Mouse (Mus musculus): ENCODE results near the gene Fezf1.
A peak's percentile ranks its signal among the peaks of the same experiment; 100 is the strongest.

Gene Fezf1

DNA sequence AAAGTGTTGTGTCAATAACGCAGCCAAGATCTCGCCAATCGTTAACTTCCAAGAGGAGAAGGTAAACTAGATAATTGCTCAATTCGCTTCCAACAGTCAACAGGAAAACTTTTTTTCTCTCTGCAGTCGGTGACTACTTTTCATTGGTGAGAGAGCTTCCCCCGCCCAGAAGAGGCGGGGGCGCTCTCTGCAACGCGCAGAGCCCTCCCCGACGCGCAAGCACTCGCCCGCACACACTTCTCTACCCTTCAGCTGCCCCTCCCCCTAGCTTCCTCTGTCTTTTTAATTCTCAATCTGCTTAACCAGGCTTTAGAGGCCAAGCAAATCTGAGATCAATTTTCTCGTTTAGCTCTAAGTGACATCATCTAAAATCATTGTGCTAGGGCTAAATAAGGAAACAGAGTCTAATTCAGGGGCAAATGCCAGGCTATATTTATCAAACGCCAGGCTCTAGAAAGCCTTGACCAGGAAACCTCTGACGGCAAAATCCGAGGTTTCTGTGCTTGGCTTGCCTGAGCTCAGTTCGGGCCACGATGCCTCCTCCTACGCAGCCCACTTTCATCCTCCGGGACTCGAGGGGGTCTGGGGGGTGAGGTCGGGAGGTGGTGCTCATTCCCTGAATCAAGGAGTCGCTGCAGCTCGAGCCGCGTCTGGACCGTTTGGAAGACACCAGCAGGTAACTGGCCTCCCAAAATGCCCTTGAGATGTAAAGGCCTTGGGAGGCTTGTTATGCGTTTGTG, at the start of gene Fezf1:
Gene Fezf1, minus strand, starts transcription at position 50 of the 740 bp plus-strand sequence.
- no peak for DNase-seq (ENCODE audit: low spot score)

GRCm38 (mm10) chr6:23294685-23295084, 46.5 kb upstream of the Fezf1 start:
- no peak for DNase-seq (ENCODE audit: low spot score)

DNA sequence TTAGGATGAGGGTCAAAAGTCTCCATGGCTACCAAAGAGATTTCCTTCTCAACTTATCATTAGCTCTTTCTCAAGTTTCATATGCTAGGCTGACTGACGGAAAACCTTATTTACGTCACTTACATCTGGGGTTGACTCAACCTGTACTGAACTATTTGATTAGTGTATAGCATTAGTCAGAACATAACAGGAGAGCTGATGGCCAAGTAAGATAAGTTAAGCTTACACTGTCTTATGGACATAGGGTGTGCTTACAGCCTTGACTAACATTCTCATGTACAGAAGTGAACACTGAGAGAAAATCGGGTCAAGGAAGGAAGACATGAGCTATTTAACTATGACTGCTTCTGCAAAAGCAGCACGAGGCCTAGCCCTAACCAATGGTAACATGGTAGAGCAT, 40.6 kb upstream of the Fezf1 start:
- no peak for DNase-seq (ENCODE audit: low spot score)

DNA sequence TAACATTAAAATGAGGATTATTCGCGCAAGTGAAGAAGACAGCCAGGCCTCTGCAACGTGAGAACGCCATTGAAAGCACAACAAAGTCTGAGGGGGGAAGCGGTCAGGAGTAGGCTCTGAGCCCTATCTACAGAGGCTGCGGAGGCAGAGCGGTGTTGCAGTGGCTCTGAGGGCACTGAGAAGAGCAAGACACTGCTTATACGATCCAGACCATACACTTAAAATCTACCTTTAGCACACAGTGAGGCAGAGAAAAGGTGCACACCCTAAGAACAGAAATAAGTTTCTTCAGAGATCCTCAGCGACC, 33.3 kb upstream of the Fezf1 start:
- no peak for DNase-seq (ENCODE audit: low spot score)

- DNase-seq (ENCODE audit: low spot score) = no peak
These were observed 32.8 kb upstream of the Fezf1 start for GRCm38 (mm10) chr6:23280811-23281513.

- no peak for DNase-seq (ENCODE audit: low spot score)
These were observed 25.3 kb upstream of the Fezf1 start for GRCm38 (mm10) chr6:23273483-23273882.

DNA sequence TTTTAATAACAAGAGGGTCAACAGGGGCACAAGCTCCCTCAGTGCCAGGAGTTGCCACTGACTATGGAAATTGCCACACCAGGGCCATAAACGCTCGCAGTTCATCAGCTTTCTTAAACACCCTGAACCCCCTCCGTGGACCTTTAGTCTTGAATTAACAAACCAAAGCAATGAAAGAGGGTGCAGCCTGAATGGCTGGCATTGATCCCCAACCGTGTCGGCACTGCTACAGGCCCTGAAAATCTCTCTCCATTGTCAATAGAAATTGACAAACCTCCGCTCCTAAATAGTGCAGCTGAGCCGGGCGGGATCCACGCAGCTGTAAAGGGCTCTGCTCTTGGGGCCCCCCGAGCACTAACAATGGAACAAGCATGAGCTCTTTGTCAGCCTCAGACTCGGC, 24.8 kb upstream of the Fezf1 start:
- no peak for DNase-seq (ENCODE audit: low spot score)

- DNase-seq (ENCODE audit: low spot score) = no peak
These were observed 24.4 kb upstream of the Fezf1 start for GRCm38 (mm10) chr6:23272542-23272941.

DNA sequence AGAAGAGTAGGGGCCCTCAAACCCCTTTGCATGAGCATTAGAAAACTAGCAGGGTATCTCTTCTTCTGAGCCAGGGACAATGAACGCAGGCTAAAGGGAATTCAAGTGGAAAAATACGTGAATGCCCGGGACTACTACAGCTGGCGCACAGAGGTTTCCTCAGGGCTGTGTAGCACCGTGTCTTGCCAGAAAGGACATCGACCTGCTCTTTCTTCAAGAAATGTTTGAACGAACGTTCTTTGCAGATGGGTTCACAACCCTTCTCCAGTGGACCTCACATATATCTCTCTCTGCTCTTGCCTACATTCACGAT, 12.5 kb upstream of the Fezf1 start:
- no peak for DNase-seq (ENCODE audit: low spot score)

DNA sequence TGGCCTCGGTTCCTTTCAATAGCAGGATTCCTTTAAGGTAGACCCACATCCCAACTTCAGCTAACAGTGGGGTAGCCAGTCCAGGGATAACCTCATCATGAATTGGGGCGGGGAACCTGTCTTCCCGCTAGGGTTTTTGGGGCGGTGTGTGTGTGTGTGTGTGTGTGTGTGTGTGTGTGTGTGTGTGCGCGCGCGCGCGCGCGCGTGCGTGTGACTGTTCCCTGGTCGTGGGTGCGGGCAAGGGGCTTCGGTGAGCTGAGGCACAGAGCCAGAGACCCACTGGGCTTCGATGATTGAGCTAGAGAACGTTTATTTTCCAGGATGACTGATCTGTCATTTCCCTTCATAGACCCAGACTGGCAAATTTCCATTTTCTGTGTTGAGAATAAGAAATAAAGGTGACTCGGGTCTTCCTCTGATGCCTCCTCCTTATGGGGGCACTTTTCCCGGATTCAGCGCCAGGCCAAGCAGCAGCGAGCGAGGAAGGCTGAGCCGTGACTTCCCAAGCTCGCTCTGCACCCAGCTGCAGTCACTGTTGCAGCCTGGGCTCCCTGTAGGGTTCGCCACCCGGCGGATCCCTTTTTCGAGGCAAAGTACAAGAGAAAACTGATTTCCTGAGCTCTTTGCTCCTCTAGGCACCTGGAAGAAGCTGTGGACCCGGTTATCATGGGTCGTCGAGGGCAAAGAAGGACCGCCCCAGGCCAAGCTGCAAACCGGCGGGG, 12.0 kb upstream of the Fezf1 start:
- no peak for DNase-seq (ENCODE audit: low spot score)

GRCm38 (mm10) chr6:23257981-23258380, 9.8 kb upstream of the Fezf1 start:
- no peak for DNase-seq (ENCODE audit: low spot score)

- DNase-seq (ENCODE audit: low spot score) = no peak
These were observed 7.0 kb upstream of the Fezf1 start for GRCm38 (mm10) chr6:23255161-23255560.

GRCm38 (mm10) chr6:23254644-23255043, 6.5 kb upstream of the Fezf1 start:
- DNase-seq (ENCODE audit: low spot score) = no peak

DNA sequence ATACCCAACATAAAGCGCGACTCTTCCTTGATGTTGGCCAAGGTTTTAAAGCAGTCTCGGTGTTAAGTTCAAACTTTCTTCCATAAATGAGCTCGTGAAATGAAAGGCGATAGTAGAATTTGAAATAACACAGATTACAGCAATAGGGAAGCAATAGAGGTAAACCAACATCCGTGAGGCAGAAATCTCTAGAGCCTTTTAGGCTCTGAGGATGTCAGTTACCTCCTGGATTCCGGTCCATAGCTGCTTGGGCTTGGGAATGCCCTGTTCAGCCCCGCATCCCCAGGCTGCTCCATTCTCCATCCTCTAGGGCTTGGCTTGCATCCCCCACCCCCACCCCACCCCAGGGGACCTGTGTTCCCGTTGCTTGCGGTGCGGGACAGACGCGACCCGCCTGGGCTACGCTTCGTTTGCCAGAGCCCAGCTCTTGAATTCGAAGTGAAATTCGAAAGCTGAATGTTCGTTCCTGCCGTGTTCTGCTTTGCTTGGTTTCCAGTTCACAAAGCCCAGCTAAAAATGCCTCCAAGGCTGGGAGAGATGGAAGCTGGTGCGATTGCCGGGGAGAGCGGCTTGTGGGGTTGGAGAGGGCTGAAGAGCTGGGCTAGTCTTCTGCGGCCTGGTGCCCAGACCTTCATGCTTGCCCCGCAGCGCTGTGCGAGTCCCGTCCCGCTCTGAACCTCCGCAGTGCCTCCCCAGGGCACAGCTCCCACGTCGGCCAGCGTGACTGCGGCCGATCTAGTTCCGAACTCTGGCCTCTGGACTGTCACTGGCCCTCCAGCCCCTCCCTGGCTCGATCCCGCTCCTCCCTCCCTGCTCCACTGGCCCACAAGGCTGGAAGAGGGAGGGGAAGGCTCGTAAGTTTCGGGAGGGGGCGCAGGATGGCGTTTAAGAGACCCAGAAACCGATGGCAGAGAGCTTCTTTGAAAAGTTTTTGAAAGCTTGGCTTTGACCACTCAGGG, 5.5 kb upstream of the Fezf1 start:
- DNase-seq (ENCODE audit: low spot score) = no peak

GRCm38 (mm10) chr6:23252196-23253135, 4.3 kb upstream of the Fezf1 start:
- no peak for DNase-seq (ENCODE audit: low spot score)

DNA sequence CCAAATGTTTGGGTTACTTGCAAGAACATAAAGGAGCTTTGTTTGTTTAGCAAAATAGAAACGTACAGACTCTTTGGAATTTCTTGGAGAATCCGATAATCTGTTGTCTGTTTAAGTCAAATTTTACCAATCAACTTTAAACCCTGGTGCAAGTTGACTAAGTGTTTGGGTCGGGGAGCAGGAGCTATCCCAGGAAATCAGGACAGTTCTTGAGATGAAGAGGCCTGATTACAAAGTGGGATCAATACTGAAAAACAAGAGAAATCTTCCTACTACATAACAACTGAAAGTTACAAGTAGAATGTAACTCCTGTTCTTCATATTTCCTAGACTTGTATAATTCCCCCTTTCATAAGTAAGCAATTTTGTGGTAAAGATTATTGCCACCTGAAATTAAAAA, 3.3 kb upstream of the Fezf1 start:
- no peak for DNase-seq (ENCODE audit: low spot score)

DNA sequence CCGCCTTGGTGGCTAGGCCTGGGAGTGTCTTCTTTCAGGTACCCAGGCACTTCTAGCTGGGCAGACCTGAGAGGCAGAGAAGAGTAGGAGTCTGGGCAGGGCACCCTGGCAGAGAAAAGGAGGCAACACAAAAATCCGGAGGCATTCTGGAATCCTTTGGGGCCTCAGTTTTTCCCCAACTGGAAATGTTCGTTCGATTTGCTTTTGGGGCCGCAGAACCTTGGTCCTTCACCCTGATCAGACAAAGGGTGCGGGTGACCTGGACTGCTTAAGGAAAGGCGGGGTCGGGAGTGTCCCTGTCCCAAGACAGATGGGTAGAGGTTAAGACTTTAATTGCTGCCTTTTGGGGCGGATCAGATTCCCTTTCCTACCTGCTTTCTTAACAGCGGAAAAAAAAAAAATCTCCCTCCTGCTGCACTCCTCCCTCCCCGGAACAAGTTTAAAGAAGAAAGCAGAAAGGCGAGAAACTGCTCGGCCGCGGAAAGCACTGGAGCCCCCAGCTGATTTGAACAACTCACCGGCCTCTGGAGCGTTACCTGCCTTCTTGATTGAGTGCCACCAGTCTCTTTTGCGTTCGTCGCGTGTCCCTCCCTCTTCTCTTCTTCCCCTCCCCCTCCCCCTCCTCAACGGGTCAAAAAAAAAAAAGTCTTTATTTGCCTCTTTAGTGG, 2.3 kb upstream of the Fezf1 start:
- DNase-seq (ENCODE audit: low spot score) = no peak

- DNase-seq (ENCODE audit: low spot score) = peak; percentile 42
These were observed 1.6 kb upstream of the Fezf1 start for GRCm38 (mm10) chr6:23249616-23250287.

- DNase-seq (ENCODE audit: low spot score) = no peak
These were observed 865 bp upstream of the Fezf1 start for GRCm38 (mm10) chr6:23249053-23249401.

Data from testis, postnatal 10 days (tissue).